Mouse (Mus musculus) thymus, postnatal 0 days (tissue): ENCODE results near the gene Gm10392. TPM values are rescaled to one million over a fixed set of nuclear protein-coding genes. Genes with fewer than 3 reads are reported as not detected.

Source experiments
- DNase-seq: peaks from one replicate; pipeline ENCODE4 v3.0.0-alpha.2; 2015; ENCODE audit warnings: low spot score
- polyA plus RNA-seq: library from polyadenylated mRNA; unstranded; fragments of >200 nt; fragmentation: Nextera tagmentation; extraction: Ambion mirVana; gene quantifications from 2 replicates; pipeline ENCODE4 v1.2.1, GENCODE M21; 2015

The Gm10392 gene
- polyA plus RNA-seq, 1 experiment from 2014 or later: 5.5 TPM

DNA sequence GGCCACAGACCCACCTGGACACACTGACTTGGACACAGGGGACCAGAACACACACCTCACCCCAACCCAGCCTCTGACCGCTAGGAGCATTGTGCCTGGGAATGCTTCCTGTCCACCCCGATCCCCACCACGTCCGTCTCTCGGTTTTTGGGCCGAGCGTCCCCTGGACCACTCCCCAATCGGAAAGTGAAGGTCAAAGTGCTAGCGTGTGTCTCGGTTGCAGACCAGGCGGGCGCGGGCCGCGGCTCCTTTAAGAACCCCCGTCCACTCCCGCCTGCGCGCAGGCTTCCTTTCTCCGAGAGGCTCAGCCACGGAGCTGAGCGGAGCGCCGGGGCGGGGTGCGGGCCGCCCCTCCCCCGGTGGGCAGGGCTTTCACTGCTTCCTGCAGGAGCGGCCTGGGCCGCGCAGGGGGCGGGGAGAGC, 26.1 kb downstream of the Gm10392 start:
- DNase-seq: peak; percentile 92

DNA sequence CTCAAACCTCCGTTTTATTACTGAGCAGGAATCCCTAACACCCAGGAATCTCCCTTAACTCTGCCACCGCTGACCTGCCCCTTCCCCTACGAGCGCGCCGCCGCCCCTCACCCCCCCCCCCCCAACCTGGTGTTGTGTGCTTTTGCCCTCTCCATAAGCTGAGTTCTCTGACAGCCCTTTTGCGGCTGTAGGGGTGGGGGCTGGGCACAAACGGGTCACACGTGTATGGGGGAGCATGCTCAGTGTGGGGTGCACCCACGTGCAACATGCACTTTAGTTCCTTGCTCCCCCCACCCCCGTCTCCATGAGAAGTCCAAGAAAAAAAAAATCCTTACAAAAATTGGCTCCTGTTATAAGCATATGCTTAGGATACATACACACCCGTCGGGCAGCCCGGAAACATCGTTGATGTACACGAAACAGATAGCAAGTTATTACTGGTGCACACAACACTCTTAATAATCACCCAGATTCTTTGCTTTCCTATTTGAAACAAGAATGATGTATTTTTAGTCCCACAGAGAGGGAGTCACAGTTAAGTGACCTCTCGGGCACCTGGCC, 26.6 kb downstream of the Gm10392 start:
- DNase-seq: peak; percentile 60

DNA sequence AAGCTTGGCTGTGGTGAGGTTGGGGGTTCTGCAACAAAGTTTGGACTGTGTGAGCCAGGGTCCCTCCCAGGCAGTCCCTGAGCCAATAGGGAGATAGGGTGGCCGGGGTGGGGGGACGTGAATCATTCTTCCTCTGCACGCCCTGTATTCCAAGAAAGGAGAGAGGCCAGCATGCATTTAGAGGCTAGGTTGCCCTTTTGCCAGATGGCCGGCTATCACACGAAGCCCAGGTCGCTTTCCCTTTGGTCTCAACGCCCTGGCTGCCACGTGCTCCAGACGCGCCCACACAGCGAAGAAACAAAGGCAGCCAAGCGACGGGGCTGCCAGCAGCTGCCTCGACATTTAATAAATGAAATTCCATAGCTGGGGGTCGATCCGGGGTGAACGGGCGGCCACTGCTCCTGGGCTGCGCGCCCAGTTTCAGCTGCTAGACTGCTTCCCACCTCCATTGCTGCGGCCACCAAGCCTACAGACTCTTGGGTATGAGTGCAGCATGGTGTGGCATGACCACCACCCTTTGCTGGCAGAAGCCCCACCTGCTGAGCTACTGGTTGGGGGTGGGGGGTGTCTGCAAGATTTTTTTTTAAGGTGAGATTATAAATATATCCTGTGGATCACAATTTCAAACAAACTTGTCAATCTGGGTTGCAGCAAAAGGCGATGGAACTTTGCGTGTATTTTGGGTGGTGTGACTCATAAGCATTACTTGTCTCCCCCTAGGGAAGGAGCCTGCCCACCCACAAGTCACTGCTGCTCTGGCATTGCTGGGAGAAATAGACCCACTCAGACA, 27.3 kb downstream of the Gm10392 start:
- no peak for DNase-seq

DNA sequence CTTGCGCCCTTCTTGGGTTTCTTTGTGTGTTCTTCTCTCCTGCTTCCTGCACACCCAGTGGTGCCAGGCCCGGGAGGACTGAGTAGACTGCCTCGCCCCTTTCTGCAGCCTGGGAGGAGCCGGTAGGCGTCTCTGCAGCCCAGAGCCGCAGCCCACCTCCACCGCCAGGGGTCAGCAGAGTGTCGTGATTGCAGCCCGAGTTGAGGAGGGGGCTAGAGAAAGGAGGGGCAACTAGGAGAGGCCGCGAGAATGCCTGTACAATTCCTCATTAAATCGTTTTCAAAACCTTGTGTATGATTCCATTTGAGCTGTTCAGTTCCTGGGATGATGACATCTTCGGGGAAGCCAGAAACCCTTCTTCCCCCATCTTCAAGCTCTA, 27.9 kb downstream of the Gm10392 start:
- DNase-seq: peak; percentile 92

DNA sequence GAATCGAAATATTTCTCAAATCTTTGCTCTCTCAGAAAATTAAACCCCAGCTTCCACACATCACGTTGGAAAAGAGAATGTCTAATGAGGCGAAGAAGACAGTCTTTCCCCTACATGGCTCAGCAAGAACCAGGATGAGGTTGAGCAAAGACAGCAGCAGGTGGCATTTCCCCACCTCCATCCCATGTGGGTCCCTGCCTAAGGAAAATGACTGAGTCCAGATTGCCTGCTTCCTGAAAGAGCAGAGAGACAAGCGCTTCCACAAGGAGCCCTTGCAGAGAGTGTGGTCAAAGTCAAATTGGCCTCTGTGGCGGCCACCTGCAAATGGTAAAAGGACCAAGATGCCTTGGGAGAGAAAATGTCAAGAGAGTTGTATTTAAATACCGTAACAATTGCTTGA, 28.5 kb downstream of the Gm10392 start:
- DNase-seq: no peak

DNA sequence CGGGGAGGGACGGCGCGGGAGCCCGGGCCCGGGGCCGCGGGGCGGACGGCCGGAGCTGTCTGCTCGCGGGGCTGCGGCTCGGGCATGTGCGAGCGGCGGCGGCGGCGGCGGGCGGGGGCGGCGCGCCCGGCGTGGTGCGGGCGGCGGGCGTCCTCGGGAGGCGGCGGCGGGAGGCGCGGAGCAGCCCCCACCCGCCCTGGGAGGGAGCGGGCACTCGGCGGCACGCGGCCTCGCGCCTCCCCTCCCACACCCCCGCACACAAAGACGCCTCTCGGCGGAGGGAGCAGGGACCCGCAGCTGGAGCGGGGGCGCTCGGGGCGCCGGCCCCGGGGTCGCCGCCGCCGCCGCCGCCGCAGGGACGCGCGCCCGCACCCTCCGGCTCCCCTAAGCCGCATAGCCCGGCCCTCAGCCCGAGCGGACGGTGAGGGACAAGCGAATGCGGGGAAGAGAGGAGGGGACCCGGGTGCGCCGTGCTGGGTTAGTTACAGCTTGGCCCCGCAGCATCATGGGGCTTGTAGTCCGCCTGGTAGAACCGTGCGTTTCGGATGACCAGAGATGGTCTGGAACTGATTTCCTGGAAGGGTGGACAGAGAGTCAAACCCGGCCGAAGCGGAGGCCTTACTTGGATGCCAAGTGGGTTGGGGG, 29.3 kb downstream of the Gm10392 start, which contains the start of gene Ankrd13b:
TSS of gene Ankrd13b (minus strand) at position 88 of the 645 bp plus-strand sequence.
- DNase-seq: peak; percentile 35

DNA sequence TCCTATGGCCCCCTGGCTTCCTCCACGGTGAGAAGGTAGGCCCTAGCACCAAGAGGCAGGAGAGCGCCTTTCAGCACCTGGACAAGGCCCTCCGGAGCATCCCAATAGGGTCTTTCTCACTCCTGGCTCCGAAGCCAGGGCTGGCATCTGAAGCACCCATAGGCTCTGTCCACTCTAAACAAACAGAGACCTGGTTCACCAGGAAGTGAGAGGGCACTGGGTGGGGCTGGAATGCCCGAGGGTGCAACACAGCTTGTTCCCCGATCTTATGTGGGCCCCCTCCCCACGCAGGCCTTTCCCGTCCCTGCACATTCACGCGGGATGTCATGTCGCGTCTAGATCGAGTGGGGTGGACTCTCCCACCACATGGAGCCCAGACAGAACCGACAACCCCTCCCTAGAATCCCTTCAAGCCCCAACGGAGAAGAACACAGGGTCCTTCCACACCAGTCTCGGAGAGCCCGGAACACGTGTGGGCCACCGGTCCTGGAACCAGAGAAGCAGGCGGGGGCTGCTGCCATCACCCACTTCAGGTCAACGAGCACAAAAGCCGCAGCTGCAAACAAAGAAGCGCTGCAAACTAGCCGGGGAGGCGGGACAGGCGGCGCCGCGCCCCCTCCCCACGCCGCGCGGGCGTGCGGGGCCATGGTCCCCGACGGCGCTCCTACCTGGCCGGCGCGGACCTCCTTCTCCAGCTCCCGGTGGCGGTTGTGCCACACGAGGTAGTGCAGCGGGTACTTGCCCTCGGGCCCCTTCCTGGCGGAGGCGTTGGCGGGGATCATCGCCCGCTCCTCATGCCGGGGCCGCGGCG, 30.0 kb downstream of the Gm10392 start:
- DNase-seq: peak; percentile 31

DNA sequence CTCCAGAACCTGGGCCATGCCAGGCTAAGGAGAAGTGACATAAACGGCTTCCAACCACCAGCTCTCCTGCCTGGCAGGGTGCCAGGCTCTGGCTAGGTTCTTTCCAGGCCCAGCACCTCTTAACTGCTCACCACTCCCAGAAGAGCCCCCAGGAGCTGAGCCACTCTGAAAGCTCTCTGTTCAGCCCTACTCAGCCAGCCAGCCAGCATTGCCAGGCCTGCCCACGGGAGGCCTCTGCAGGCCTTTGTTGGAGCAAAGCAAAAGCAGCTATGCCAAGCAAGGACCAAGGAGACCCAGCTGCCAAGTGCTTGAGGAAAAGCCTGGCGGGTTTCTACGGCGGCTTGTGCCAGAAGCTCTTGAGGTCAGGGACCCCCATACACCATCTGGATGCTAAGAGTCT, 32.2 kb downstream of the Gm10392 start:
- DNase-seq: no peak

DNA sequence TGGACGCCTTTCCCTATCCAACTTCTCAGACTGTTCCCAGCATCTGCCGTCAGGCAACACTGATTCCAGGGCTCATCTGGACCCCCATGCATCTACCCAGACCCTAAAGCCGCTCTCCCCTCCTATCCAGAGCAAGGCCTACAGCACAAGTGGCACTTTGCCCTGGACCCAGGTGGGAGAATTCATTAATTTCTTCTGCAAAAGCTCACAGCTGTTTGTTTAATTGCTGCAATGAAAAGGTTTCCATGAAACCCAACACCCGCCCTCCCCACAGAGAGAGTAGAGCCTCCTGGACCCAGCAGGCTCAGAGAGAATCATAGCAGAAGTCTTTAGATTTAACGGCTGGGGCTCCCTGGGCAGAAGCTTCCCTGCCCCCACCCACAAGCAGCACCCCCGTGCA, 33.8 kb downstream of the Gm10392 start:
- no peak for DNase-seq

DNA sequence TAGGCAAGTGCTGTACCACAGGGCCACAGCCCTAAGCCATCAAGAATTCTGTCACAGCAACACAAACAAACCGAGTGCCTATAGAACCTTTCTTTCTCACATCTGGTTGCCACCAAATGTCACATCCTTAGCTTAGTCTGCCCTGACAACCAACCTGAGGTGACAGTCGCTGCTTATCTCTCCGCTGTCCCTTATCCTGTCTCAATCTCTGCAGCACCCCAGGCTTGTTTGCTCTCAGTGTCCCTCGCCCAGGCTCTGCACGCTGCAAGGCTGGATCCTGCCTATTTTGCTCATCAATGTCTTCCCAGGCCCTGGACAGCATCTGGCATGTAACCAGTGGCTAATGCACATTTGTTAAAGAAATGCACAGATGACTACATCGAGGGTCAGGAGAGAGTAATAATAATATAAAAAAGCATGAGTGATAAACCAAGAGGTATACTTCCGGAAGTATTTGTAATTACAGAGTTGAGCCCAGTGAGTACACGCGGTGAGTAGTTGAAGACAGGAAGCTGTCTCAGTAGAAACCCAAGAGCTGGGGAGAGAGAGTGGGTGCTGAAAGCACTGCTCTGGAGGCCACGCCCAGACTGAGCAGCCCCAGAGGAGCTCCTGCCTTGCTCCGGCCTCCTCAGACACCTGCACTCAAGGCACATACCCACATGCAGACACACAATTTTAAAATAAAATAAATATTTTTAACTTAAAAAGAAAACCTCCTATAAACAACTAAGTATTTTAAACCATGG, 35.3 kb downstream of the Gm10392 start:
- DNase-seq: peak; percentile 77

DNA sequence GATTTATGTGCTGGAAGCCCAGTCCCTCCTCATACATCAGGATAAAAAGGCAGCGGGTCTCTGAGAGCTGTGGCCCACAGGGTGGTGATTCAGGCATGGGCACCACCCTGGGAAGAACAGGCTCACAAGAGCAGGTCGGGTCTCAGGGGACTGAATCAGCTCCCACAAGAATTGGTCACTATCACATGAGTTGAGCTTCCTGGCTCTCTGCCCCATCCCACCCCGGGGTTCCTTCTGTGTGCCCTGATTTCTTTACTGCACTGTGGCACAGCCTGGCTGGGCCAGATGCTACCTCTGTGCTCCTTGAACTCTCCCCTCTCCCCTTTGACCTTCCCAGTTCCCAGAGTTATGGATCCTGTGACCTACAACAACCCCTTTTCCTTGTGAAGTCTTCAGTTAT, 36.0 kb downstream of the Gm10392 start:
- DNase-seq: no peak

DNA sequence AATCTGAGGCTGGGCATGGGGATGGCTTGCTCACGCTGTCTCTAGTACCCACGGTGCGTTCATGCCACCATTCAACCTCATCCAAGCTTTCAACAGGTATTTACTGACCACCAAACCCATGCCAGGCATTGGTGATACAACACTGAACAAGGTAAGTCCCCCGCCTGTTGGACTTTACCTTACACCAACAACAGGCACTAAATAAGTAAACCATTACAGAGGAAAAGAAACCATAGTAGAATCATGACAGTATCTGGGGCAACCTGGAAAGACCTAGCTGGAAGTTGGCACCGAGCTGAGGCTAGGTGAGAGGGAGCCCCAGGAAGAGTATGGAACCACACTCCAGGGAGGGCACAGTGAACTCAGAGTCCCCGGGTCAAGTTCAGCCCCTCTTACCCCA, 42.1 kb downstream of the Gm10392 start:
- DNase-seq: no peak

DNA sequence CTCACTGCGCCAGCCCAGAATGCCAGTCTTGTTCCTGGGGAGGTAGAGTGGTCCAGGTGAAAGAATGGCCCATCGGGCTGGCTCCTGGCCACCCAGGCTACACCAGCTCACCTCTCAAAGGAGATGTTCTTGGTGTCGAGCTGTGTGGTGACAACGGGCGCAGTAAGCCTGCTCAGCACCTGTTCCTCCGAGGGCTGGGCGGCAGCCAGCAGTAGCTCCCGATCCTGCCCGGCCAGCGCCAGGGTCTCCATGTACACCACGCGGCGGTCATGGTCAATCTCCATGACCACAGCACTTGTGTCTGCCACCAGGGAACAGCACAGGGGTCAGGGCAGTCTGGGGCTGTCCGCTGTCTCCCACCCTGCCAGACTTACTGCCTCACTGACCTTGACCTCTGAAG, 42.8 kb downstream of the Gm10392 start:
- DNase-seq: no peak

DNA sequence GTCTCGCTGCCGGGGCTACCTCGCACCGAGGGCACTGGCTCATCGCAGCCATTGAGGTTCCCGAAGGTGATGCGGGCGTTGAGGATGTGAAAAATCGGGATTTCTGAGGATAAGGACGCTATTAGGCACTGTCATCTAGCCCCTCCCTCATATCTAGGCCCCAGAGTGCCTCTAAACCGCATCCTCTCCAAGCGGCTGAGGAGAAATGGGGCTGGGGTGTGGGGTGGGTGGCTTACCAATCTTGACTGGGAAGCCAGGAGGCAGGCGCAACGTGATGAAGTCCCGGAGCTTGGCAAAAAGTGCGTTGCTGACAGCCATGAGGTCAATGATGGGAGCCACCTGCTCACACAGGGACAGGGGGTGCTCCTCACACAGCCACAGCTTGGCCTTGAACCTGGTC, 46.2 kb downstream of the Gm10392 start:
- DNase-seq: no peak

DNA sequence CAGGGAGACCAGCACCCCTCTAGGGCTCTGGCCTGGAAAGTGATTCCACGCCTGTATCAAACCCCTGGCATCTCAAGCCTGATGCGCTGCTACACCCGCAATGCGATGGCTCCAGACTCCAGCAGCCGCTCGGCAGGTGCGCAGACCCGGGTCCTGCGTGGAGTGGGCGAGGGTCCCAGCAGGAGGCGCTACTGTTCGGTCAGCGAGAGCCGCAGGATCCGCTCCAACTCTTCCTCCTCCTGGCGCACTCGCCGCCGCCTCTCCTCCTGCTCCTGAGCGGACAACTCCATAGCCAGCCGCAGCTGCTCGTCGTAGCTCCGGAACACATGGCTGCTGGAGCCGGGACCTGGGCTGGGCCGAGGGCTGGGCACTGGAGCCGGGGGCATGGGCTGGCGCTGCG, 47.6 kb downstream of the Gm10392 start:
- no peak for DNase-seq

DNA sequence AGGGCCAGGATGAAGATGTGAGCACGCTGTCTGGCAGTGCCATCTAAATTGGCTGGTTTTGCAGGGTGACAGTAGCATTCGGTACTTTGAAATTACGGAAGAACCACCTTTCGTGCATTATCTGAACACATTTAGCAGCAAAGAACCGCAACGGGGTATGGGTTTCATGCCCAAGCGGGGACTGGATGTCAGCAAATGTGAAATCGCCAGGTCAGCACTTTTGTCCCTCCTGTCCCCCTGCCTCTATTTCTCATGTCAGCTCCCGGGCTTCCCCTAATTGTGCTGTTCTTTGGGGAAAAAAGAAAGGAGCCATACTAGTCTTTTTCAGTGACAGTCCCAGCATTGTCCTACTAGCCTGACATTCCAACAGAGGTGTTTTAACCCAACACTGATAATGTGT, 50.6 kb downstream of the Gm10392 start:
- DNase-seq: no peak

DNA sequence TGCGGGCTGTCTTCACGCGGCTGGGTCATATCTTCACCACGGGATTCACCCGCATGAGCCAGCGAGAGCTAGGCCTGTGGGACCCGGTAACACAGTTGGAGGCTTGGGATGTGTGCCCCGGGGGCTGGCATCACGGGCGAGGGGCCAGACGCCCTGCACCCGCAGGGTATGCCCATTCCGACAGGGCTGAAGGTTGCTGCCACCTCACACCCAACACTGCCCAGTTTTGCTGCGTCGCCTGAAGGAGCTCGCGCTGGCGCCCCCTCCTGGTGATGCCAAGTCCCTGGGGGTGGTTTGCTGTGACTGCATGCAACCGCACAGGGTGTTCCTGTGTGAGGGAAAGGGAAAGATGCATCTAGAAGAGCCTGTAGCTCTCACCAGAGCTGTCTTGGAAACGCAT, 51.2 kb downstream of the Gm10392 start:
- DNase-seq: peak; percentile 86

DNA sequence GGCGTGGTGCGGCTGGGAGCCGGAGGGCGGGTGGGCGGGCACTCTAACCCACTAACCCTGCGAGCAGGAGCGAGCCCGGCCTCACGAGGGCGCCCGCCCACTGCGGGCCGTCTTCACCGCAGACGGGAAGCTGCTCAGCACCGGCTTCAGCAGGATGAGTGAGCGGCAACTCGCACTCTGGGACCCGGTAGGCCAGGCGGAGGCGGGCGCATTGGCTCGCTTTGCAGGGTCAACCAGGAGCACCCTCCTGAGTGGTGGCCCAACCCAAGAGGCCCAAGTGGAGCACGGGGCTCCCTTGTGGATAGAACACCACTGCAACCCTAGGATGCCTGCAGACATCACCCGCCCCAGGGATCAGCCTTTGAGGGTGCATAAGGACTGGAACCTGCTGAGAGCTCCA, 51.8 kb downstream of the Gm10392 start:
- peak; percentile 84 for DNase-seq
